Mouse (Mus musculus): ENCODE results near the gene Glcci1. TPM values are rescaled to one million over a fixed set of nuclear protein-coding genes. Genes with fewer than 3 reads are reported as not detected.

The Glcci1 gene
- total and polyA plus RNA-seq, 3 experiments, result 1.9 to 3.5 (median 2.4) TPM

- DNase-seq (ENCODE audit: extremely low read depth), result no peak
- in situ Hi-C loops (cut with MboI; ENCODE audit: low pct_ligation_motif_present, low pct_unique_long_range_greater_than_20kb, low sequenced_read_pairs), result no loop called here
- H3K4me1 ChIP-seq (ENCODE audit: control insufficient read depth in 1 of 2, insufficient read depth in 2 of 2), result peaks cover 0 to 11% of the 10 kb centered on the region in 2 experiments; a peak in 1 of 4 replicates
- no peaks in the 10 kb centered on the region for H3K9me3 ChIP-seq (replicated peaks; ENCODE audit: low read length)
- H3K27me3 ChIP-seq (replicated peaks), result no peaks in the 10 kb centered on the region
- no peak overlapping the region for H3K27ac ChIP-seq (ENCODE audit: insufficient read depth, low read depth)
- dilution Hi-C loops (cut with MboI; ENCODE audit: extremely low pct_ligation_motif_present, extremely low pct_unique_long_range_greater_than_20kb, low sequenced_read_pairs), result no loop called here
- H3K9ac ChIP-seq (ENCODE audit: insufficient read depth, low read depth), result no peak overlapping the region
- TF ChIP-seq NELFE (IDR thresholded peaks at IDR 0.05; ENCODE audit: low read depth, low read length) (no peak), CHD1 (IDR thresholded peaks at IDR 0.05; ENCODE audit: low read depth, low read length) (no peak), IRF4 (IDR thresholded peaks at IDR 0.05; ENCODE audit: low read depth, low read length) (no peak), UBTF (IDR thresholded peaks at IDR 0.05; ENCODE audit: low read depth, low read length) (no peak), GABPA (IDR thresholded peaks at IDR 0.05; ENCODE audit: insufficient replicate concordance, low read depth, low read length) (no peak), JUND (conservative IDR thresholded peaks at IDR 0.05; ENCODE audit: low read depth, low read length) (no peak), ZNF384 (IDR thresholded peaks at IDR 0.05; ENCODE audit: low read depth, low read length) (no peak), E2F4 (IDR thresholded peaks at IDR 0.05; ENCODE audit: insufficient replicate concordance, low read depth, low read length) (no peak), RCOR1 (conservative IDR thresholded peaks at IDR 0.05; ENCODE audit: low read depth, low read length) (no peak), KAT2A (IDR thresholded peaks at IDR 0.05; ENCODE audit: insufficient replicate concordance, low read length) (no peak), RAD21 (IDR thresholded peaks at IDR 0.05; ENCODE audit: low read depth, low read length) (no peak)
- H3K4me3 ChIP-seq (replicated peaks in 1 of 3; ENCODE audit: low read depth in 2 of 3, low read length in 2 of 3, poor library complexity in 1 of 3), result no peak overlapping the region
- H3K4me2 ChIP-seq (ENCODE audit: insufficient read depth, low read depth, poor library complexity, severe bottlenecking), result no peak overlapping the region
- H3K79me2 ChIP-seq (replicated peaks; ENCODE audit: control insufficient read depth, extremely low read depth, insufficient read depth, poor library complexity, severe bottlenecking), result peaks cover 4% of the 10 kb centered on the region
- peaks cover 0 to 2% of the 10 kb centered on the region in 2 experiments for H3K36me3 ChIP-seq (replicated peaks in 1 of 2; ENCODE audit: control insufficient read depth in 1 of 2, insufficient read depth in 1 of 2, low read length in 1 of 2)
Measured at GRCm38 (mm10) chr6:8519687-8520086, 10.3 kb downstream of the Glcci1 start.

- no peak for TF ChIP-seq KAT2A (IDR thresholded peaks at IDR 0.05; ENCODE audit: insufficient replicate concordance, low read length)
- TF ChIP-seq CTCF (conservative IDR thresholded peaks at IDR 0.05 in 1 of 2, IDR thresholded peaks at IDR 0.05 in 1 of 2; ENCODE audit: low read depth in 2 of 2, low read length in 2 of 2), result peak in 1 of 2 experiments; percentile 20; a peak in 1 of 4 replicates
- Histone ChIP-seq H3K79me2 (replicated peaks; ENCODE audit: control insufficient read depth, extremely low read depth, insufficient read depth, poor library complexity, severe bottlenecking) (peaks cover 4% of the 10 kb centered on the region), H3K4me1 (ENCODE audit: control insufficient read depth in 1 of 2, insufficient read depth in 2 of 2) (peaks cover 0 to 6% of the 10 kb centered on the region in 2 experiments; a peak in 1 of 4 replicates), H3K27me3 (replicated peaks) (no peaks in the 10 kb centered on the region), H3K9me3 (replicated peaks; ENCODE audit: low read length) (no peaks in the 10 kb centered on the region), H3K9ac (ENCODE audit: insufficient read depth, low read depth) (no peak overlapping the region), H3K27ac (ENCODE audit: insufficient read depth, low read depth) (no peak overlapping the region), H3K4me3 (replicated peaks in 1 of 3; ENCODE audit: low read depth in 2 of 3, low read length in 2 of 3, poor library complexity in 1 of 3) (no peak overlapping the region), H3K4me2 (ENCODE audit: insufficient read depth, low read depth, poor library complexity, severe bottlenecking) (no peak overlapping the region), H3K36me3 (replicated peaks in 1 of 2; ENCODE audit: control insufficient read depth in 1 of 2, insufficient read depth in 1 of 2, low read length in 1 of 2) (peaks cover 0 to 2% of the 10 kb centered on the region in 2 experiments)
- in situ Hi-C loops (cut with MboI; ENCODE audit: low pct_ligation_motif_present, low pct_unique_long_range_greater_than_20kb, low sequenced_read_pairs) (no loop called here), dilution Hi-C loops (cut with MboI; ENCODE audit: extremely low pct_ligation_motif_present, extremely low pct_unique_long_range_greater_than_20kb, low sequenced_read_pairs) (no loop called here)
- no peak for DNase-seq (ENCODE audit: extremely low read depth)
Measured at GRCm38 (mm10) chr6:8521231-8521630, 11.8 kb downstream of the Glcci1 start.

- 0 out of 2 replicates have a peak, but pooled peaks have one; percentile 56 for TF ChIP-seq MAFK (IDR thresholded peaks at IDR 0.05; ENCODE audit: insufficient replicate concordance, low read length)
- no peak for TF ChIP-seq RCOR1 (conservative IDR thresholded peaks at IDR 0.05; ENCODE audit: low read depth, low read length)
- H3K36me3 ChIP-seq (replicated peaks in 1 of 2; ENCODE audit: control insufficient read depth in 1 of 2, insufficient read depth in 1 of 2, low read length in 1 of 2), result no peaks in the 10 kb centered on the region
- dilution Hi-C loops (cut with MboI; ENCODE audit: extremely low pct_ligation_motif_present, extremely low pct_unique_long_range_greater_than_20kb, low sequenced_read_pairs), result no loop called here
- no peak overlapping the region for H3K4me3 ChIP-seq (replicated peaks in 1 of 3; ENCODE audit: low read depth in 2 of 3, low read length in 2 of 3, poor library complexity in 1 of 3)
- DNase-seq (ENCODE audit: extremely low read depth), result no peak
- no peak overlapping the region for H3K9ac ChIP-seq (ENCODE audit: insufficient read depth, low read depth)
- no peak overlapping the region for H3K4me2 ChIP-seq (ENCODE audit: insufficient read depth, low read depth, poor library complexity, severe bottlenecking)
- H3K9me3 ChIP-seq (replicated peaks; ENCODE audit: low read length), result no peaks in the 10 kb centered on the region
- H3K27me3 ChIP-seq (replicated peaks), result no peaks in the 10 kb centered on the region
- no peaks in the 10 kb centered on the region for H3K4me1 ChIP-seq (ENCODE audit: control insufficient read depth in 1 of 2, insufficient read depth in 2 of 2)
- H3K79me2 ChIP-seq (replicated peaks; ENCODE audit: control insufficient read depth, extremely low read depth, insufficient read depth, poor library complexity, severe bottlenecking), result peaks cover 4% of the 10 kb centered on the region; the same call in 1 of the 2 replicates
- in situ Hi-C loops (cut with MboI; ENCODE audit: low pct_ligation_motif_present, low pct_unique_long_range_greater_than_20kb, low sequenced_read_pairs), result no loop called here
- H3K27ac ChIP-seq (ENCODE audit: insufficient read depth, low read depth), result no peak overlapping the region
Measured at GRCm38 (mm10) chr6:8524717-8525116, 15.3 kb downstream of the Glcci1 start.
